Mouse (Mus musculus): ENCODE data around the gene Oxnad1. TPM values are rescaled to one million over a fixed set of nuclear protein-coding genes. Genes with fewer than 3 reads are reported as not detected.

Oxnad1 gene
- polyA plus RNA-seq (2015; fragmentation: Nextera tagmentation; extraction: Ambion mirVana) = 17.4 and 22.0 TPM in 2 replicates

DNA sequence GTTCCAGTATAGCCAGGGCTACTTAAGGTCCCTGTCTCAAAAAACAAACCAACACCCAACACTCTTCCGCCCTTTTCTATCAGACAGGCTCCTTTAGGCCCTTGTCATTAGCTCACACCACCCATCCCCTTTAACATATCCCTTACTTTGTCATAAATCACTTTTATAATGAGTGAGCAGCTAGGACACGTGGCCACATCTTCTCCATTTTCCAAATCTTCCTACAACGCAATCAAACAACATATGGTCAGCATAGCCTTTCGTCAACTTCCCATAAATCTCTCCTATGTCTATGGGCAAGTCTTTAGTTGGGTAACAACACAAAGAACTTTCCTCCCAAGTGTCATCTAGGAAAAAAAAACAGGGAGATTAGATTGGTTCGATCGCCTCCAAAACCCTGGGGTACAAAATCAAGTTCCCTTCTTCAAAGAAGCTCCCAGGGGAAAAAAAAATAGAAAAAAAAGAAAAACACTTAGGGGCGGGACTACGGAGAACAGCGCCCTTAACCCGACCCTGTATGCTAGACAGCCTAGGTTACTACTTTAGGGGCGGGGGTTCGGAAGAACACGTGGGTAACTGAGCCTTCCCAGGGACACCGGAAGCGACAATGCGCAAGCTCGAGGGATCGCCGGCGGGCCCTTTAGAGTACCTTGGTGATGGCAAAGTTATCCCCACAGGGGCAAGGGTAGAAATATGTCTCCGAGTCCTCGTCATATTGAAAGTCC lies at the start of gene Oxnad1:
Oxnad1 (plus strand) TSS at position 614 of the 725 bp plus-strand sequence.
- ATAC-seq (ENCODE audit: insufficient number of reproducible peaks, low FRiP score, low TSS enrichment, low read depth) = peak; percentile 91
- H3K27me3 ChIP-seq = no peaks in the 10 kb centered on the region
- WGBS = 2% methylated on average over 22 of the region's 22 CpGs

DNA sequence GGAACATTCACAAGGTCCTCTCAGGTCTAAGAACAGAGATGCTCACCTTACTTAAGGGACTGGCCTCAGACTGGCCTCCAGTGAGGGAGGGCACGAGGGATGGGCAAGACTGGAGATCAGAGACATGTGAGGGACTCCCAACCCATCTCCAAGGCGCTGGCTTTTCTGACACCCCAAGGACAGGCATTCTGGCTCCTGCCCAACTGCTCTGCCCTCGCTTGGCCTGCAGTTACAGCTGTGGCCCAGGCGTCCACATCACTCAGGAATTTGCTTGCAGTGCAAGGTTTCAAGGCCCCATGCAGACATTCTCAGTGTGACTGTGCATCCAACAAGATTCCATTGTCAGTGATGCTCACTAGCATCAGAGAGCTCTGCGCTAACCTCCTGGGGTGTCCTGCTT lies 48.7 kb upstream of the Oxnad1 start:
- Histone ChIP-seq H3K4me3 (no peak overlapping the region), H3K4me2 (no peak overlapping the region), H3K27ac (no peak overlapping the region), H3K4me1 (no peaks in the 10 kb centered on the region), H3K9me3 (no peaks in the 10 kb centered on the region), H3K36me3 (no peaks in the 10 kb centered on the region), H3K9ac (no peak overlapping the region), H3K27me3 (no peaks in the 10 kb centered on the region)
- WGBS = 71% methylated on average over 5 of the region's 5 CpGs
- ATAC-seq (ENCODE audit: insufficient number of reproducible peaks, low FRiP score, low TSS enrichment, low read depth) = no peak

More for the DNA sequence above, at the start of gene Oxnad1:
- Histone ChIP-seq H3K9me3 (no peaks in the 10 kb centered on the region), H3K4me1 (peaks cover 6% of the 10 kb centered on the region; the same call in 1 of the 2 replicates), H3K36me3 (peaks cover 25% of the 10 kb centered on the region), H3K9ac (peak within 1 kb of the TSS; percentile 62), H3K4me2 (peak within 1 kb of the TSS; percentile 59), H3K4me3 (peak within 1 kb of the TSS; percentile 72), H3K27ac (peak within 1 kb of the TSS; percentile 94)

DNA sequence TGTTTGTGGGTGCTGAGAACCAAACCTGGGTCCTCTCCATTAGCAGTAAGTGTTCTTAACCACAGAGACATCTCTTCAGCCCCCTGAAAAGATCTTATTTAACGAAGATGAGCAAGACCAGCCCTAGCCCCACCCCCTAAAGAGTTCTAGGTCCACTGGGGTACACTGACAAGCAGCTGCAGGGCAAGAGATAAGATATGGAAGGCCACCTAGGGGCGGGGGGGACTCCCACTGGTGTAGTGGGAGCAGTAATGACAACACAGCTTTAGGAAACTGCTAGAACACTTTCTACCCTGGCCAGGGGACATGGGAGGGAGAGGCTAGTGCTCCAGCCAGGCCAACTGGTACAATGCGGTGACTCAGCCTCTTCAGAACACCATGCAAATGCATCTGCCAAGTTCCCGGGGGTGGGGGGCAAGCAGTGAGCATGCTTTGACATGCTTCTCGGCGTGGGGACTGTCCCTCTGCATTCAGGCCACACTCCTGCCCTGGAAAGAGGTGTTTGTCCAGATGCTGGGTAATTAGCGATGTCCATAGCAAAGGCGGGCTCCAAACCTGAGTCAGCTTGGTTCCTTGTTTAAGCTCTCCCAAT lies 47.4 kb upstream of the Oxnad1 start:
- no peak for ATAC-seq (ENCODE audit: insufficient number of reproducible peaks, low FRiP score, low TSS enrichment, low read depth)
- no peak overlapping the region for H3K4me2 ChIP-seq
- 78% methylated on average over 8 of the region's 8 CpGs for WGBS
- H3K4me1 ChIP-seq = no peaks in the 10 kb centered on the region
- no peak overlapping the region for H3K27ac ChIP-seq
- no peaks in the 10 kb centered on the region for H3K27me3 ChIP-seq
- H3K4me3 ChIP-seq = no peak overlapping the region
- no peak overlapping the region for H3K9ac ChIP-seq
- no peaks in the 10 kb centered on the region for H3K36me3 ChIP-seq
- no peaks in the 10 kb centered on the region for H3K9me3 ChIP-seq

DNA sequence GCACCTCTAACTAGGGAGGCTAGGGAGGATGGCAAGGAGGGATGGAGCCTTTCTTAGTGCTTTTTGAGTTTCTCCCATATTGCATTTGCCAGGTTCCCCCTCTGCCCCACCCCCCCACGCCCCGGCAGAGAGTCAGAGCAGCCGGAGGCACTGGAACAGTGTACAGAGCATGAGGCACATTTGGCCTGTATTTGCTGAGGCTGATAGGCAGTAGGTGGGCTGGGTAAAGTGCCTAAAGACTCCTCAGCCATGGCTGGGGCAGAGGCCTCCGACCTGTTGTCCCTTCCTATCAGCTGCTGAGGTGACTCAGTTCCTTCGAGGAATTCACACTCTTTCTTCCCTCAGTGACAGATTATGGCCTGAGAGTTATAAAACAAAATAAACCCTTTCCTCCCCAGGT lies 43.1 kb upstream of the Oxnad1 start:
- Histone ChIP-seq H3K36me3 (no peaks in the 10 kb centered on the region), H3K9me3 (no peaks in the 10 kb centered on the region), H3K4me3 (no peak overlapping the region), H3K4me2 (no peak overlapping the region), H3K9ac (no peak overlapping the region), H3K4me1 (no peaks in the 10 kb centered on the region), H3K27ac (no peak overlapping the region), H3K27me3 (no peaks in the 10 kb centered on the region)
- WGBS = 30% methylated on average over 5 of the region's 5 CpGs
- no peak for ATAC-seq (ENCODE audit: insufficient number of reproducible peaks, low FRiP score, low TSS enrichment, low read depth)

DNA sequence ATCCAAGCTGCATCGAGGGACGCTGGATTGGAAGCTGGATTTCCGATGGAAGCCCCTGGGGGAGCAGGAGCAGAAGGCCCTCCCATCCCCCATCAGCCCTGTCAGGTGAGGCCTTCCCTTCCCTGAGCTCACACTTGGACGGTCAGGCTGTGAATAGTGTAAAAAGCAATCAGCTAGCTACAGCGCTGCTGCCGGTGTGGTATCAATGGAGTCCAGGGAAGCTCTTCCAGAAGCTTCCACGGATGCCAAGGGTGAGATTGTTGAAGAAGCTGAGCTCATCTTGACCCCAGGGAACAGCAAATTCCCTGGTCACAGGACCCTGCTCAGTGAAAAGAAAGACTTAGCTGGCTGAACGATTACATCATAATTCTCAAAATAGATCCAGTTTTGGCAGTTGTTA lies 38.8 kb upstream of the Oxnad1 start:
- Histone ChIP-seq H3K4me2 (no peak overlapping the region), H3K36me3 (no peaks in the 10 kb centered on the region), H3K9me3 (no peaks in the 10 kb centered on the region), H3K9ac (no peak overlapping the region), H3K4me1 (no peaks in the 10 kb centered on the region), H3K27ac (no peak overlapping the region), H3K27me3 (no peaks in the 10 kb centered on the region), H3K4me3 (no peak overlapping the region)
- WGBS = 75% methylated on average over 8 of the region's 8 CpGs
- ATAC-seq (ENCODE audit: insufficient number of reproducible peaks, low FRiP score, low TSS enrichment, low read depth) = no peak

DNA sequence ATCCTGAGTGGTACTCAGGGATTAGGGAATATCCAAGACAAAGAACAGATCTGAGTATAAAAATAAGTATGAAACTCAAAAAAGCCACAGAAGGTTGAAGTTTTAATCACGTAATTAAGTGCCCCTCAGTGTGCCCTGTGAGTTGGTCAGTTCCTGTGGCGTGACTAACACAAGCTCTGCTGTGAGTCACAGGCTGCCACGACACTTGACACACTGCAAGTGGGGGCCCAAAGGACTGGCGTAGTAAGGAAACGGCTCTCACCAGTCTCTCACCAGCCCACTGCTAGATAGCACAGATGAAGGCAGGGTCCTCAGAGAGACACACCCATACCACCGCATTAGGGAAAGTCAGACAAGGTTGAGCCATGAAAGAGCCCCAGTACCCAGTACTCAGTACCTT lies 35.0 kb upstream of the Oxnad1 start:
- H3K4me2 ChIP-seq = no peak overlapping the region
- H3K27ac ChIP-seq = no peak overlapping the region
- H3K27me3 ChIP-seq = no peaks in the 10 kb centered on the region
- 85% methylated on average over 6 of the region's 6 CpGs for WGBS
- no peak for ATAC-seq (ENCODE audit: insufficient number of reproducible peaks, low FRiP score, low TSS enrichment, low read depth)
- H3K4me3 ChIP-seq = no peak overlapping the region
- H3K36me3 ChIP-seq = no peaks in the 10 kb centered on the region
- no peaks in the 10 kb centered on the region for H3K4me1 ChIP-seq
- no peak overlapping the region for H3K9ac ChIP-seq
- H3K9me3 ChIP-seq = no peaks in the 10 kb centered on the region

DNA sequence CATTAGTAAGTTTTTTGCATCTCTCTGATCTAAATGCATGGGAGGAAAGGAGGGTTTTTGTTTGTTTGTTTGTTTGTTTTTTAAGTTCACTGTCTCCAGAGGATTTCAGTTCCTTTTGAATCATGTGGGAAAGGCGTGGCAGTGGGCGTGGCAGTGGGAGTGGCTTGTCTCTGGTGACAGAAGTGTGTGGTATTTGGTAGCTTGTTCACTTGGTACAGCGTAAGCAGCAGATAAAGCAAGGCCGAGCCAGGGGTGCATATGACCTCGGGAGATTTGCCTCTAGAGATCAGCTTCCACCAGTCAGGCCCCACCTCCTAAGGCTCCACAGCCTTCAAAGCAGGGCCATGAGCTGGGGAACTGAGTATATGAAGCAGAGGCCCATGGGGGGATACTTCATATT lies 31.3 kb upstream of the Oxnad1 start:
- WGBS = 72% methylated on average over 5 of the region's 5 CpGs
- Histone ChIP-seq H3K4me2 (no peak overlapping the region), H3K4me1 (no peaks in the 10 kb centered on the region), H3K27ac (no peak overlapping the region), H3K27me3 (no peaks in the 10 kb centered on the region), H3K9ac (no peak overlapping the region), H3K9me3 (no peaks in the 10 kb centered on the region), H3K4me3 (no peak overlapping the region), H3K36me3 (no peaks in the 10 kb centered on the region)
- ATAC-seq (ENCODE audit: insufficient number of reproducible peaks, low FRiP score, low TSS enrichment, low read depth) = no peak

DNA sequence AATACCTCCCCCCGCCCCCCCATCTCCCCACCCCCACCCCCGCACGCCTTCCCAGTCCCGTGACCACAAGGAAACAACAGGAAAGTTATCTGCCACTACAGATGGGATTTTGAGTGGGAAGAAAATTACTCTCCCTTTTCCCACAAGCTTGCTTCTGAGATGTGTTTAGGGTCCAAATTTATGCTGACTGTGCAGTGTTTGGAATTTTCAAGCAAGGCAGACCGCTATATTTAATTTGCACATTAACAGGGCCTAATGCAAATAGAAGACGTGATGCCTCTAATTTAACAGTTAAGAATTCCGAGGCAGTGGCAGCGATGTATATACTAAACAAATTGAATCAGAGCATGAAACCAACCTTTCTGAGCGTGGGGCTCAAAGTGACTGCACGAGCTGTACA lies 30.4 kb upstream of the Oxnad1 start:
- Histone ChIP-seq H3K4me3 (no peak overlapping the region), H3K4me2 (no peak overlapping the region), H3K4me1 (no peaks in the 10 kb centered on the region), H3K27me3 (no peaks in the 10 kb centered on the region), H3K36me3 (no peaks in the 10 kb centered on the region), H3K9me3 (no peaks in the 10 kb centered on the region), H3K27ac (no peak overlapping the region), H3K9ac (no peak overlapping the region)
- WGBS = 54% methylated on average over 10 of the region's 10 CpGs
- no peak for ATAC-seq (ENCODE audit: insufficient number of reproducible peaks, low FRiP score, low TSS enrichment, low read depth)

DNA sequence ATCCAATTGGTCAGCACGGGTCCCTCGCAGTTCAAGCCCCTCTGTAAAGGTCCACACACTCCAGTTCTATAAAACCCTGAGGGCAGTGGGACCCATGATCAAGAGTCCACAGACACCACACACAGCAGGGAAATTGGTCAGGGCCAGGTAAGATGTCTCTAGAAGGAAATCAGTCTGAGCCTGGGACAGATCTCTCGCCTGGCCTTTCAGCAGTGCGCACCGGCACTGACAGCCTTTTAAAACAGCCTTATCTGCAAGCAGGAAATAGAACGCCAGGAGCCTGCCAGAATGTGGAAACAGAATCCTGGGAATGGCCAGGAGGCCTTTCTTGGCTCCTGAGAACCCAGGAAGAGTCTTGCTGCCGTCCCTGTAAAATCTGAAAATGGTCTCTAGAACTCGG lies 29.4 kb upstream of the Oxnad1 start:
- H3K27ac ChIP-seq = no peak overlapping the region
- H3K9me3 ChIP-seq = no peaks in the 10 kb centered on the region
- no peaks in the 10 kb centered on the region for H3K27me3 ChIP-seq
- no peaks in the 10 kb centered on the region for H3K4me1 ChIP-seq
- WGBS = 69% methylated on average over 8 of the region's 8 CpGs
- H3K9ac ChIP-seq = no peak overlapping the region
- ATAC-seq (ENCODE audit: insufficient number of reproducible peaks, low FRiP score, low TSS enrichment, low read depth) = no peak
- H3K4me3 ChIP-seq = no peak overlapping the region
- H3K4me2 ChIP-seq = no peak overlapping the region
- H3K36me3 ChIP-seq = no peaks in the 10 kb centered on the region

DNA sequence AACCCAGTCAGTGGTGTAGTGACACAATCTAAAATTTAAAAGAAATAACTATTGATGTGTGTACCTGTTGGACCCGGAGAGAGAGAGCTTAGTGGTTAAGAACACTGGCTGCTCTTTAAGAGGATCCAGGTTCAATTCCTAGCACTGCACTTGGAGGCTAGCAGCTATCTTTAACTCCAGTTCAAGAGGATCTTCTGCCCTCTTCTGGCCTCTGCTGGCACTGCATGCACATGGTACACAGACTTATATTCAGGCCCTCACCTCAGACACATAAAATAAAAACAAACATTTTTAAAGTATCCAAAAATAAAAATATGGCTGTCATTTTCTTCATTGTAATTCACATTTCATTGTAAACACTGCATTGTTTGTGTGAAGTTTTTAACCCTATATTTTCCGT lies 28.5 kb upstream of the Oxnad1 start:
- H3K27me3 ChIP-seq = no peaks in the 10 kb centered on the region
- no peaks in the 10 kb centered on the region for H3K36me3 ChIP-seq
- no peak overlapping the region for H3K4me2 ChIP-seq
- no peak overlapping the region for H3K27ac ChIP-seq
- 95% methylated on average over 2 of the region's 2 CpGs for WGBS
- H3K4me1 ChIP-seq = no peaks in the 10 kb centered on the region
- no peak overlapping the region for H3K9ac ChIP-seq
- no peaks in the 10 kb centered on the region for H3K9me3 ChIP-seq
- no peak overlapping the region for H3K4me3 ChIP-seq
- ATAC-seq (ENCODE audit: insufficient number of reproducible peaks, low FRiP score, low TSS enrichment, low read depth) = no peak

DNA sequence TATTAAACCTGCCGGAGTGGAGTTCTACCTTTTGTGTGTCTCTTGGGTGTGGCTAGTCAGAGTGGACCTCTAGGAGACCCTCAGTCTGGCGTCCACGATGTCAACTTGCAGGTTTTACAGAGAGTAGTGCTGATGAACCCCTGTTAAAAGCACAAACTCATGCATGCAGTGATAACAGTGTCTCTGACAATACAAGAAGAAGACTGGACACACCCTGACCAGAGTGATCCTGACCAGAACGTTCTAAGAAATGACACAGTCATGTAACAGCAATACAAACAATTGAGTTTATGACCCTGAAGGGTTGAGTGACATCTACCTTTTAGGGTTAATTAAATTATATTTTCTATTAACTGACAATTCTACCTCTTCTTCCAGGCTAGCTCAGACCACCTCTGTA lies 27.5 kb upstream of the Oxnad1 start:
- H3K4me3 ChIP-seq = no peak overlapping the region
- 76% methylated on average over 4 of the region's 4 CpGs for WGBS
- no peak for ATAC-seq (ENCODE audit: insufficient number of reproducible peaks, low FRiP score, low TSS enrichment, low read depth)

DNA sequence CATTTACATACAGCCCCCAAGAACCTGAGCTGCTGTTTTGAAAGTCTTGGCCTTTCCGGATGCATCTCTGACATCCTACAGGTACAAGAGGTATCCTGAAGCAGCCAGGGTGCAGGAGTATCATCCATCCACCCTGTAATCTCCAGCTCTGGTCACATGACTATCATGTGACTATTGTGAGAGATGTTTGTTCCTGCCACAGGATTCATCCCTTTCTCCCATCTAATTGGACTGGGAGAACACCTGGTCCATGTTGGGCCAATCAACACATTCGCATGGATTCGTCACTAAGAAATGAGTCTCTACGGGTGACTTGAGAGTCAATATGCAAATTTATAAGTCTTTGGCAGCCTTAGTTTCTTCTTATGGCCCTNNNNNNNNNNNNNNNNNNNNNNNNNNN lies 23.8 kb upstream of the Oxnad1 start:
- no peak overlapping the region for H3K27ac ChIP-seq
- no peak for ATAC-seq (ENCODE audit: insufficient number of reproducible peaks, low FRiP score, low TSS enrichment, low read depth)
- 83% methylated on average over 4 of the region's 4 CpGs for WGBS
- H3K4me2 ChIP-seq = no peak overlapping the region
- no peak overlapping the region for H3K9ac ChIP-seq
- no peak overlapping the region for H3K4me3 ChIP-seq
- H3K9me3 ChIP-seq = no peaks in the 10 kb centered on the region; the same call in 1 of the 2 replicates
- no peaks in the 10 kb centered on the region for H3K36me3 ChIP-seq
- no peaks in the 10 kb centered on the region for H3K27me3 ChIP-seq
- H3K4me1 ChIP-seq = no peaks in the 10 kb centered on the region

More for the DNA sequence above, 27.5 kb upstream of the Oxnad1 start:
- Histone ChIP-seq H3K4me2 (no peak overlapping the region), H3K9me3 (no peaks in the 10 kb centered on the region), H3K27ac (no peak overlapping the region), H3K4me1 (no peaks in the 10 kb centered on the region), H3K36me3 (no peaks in the 10 kb centered on the region), H3K27me3 (no peaks in the 10 kb centered on the region), H3K9ac (no peak overlapping the region)
